Mouse (Mus musculus) embryo, embryonic 11 days (tissue): ENCODE results near the gene Olfr160.

Experiments
- DNase-seq: peaks from one replicate; pipeline ENCODE4 v3.0.0-alpha.2; 2015

The Olfr160 gene

GRCm38 (mm10) chr9:37716150-37716549, at the start of gene Olfr160:
Olfr160 (minus strand) TSS chr9:37716250.
- DNase-seq = no peak

- no peak for DNase-seq
Observed at GRCm38 (mm10) chr9:37762541-37762940, 46.5 kb upstream of the Olfr160 start.

GRCm38 (mm10) chr9:37761728-37762127, 45.7 kb upstream of the Olfr160 start:
- DNase-seq = no peak

GRCm38 (mm10) chr9:37752006-37752405, 36.0 kb upstream of the Olfr160 start:
- DNase-seq = no peak

GRCm38 (mm10) chr9:37751467-37751866, 35.4 kb upstream of the Olfr160 start:
- peak; percentile 4 for DNase-seq

GRCm38 (mm10) chr9:37750319-37751075, 34.4 kb upstream of the Olfr160 start:
- peak; percentile 23 for DNase-seq

GRCm38 (mm10) chr9:37744806-37745205, 28.8 kb upstream of the Olfr160 start, which contains the start of gene Olfr874:
Olfr874 (plus strand) TSS chr9:37745106.
- no peak for DNase-seq

GRCm38 (mm10) chr9:37734310-37734709, 18.3 kb upstream of the Olfr160 start:
- DNase-seq = no peak

- peak; percentile 70 for DNase-seq
Observed at GRCm38 (mm10) chr9:37689970-37690686, 25.9 kb downstream of the Olfr160 start.

- no peak for DNase-seq
Observed at GRCm38 (mm10) chr9:37687941-37688303, 28.1 kb downstream of the Olfr160 start.

- no peak for DNase-seq
Observed at GRCm38 (mm10) chr9:37687288-37687940, 28.6 kb downstream of the Olfr160 start.

GRCm38 (mm10) chr9:37681123-37681522, 34.9 kb downstream of the Olfr160 start:
- no peak for DNase-seq

- DNase-seq = no peak
Observed at GRCm38 (mm10) chr9:37675287-37675686, 40.8 kb downstream of the Olfr160 start.

GRCm38 (mm10) chr9:37670261-37670660, 45.8 kb downstream of the Olfr160 start:
- no peak for DNase-seq

GRCm38 (mm10) chr9:37669678-37670077, 46.4 kb downstream of the Olfr160 start:
- no peak for DNase-seq

- DNase-seq = no peak
Observed at GRCm38 (mm10) chr9:37669115-37669514, 46.9 kb downstream of the Olfr160 start, which contains the start of gene Panx3. Panx3 (minus strand) TSS chr9:37669235.

GRCm38 (mm10) chr9:37666045-37666444, 50.0 kb downstream of the Olfr160 start:
- DNase-seq = no peak

GRCm38 (mm10) chr9:37664604-37665003, 51.4 kb downstream of the Olfr160 start:
- DNase-seq = no peak

- DNase-seq = no peak
Observed at GRCm38 (mm10) chr9:37663210-37663609, 52.8 kb downstream of the Olfr160 start.

- DNase-seq = no peak
Observed at GRCm38 (mm10) chr9:37659413-37659812, 56.6 kb downstream of the Olfr160 start.
